Mouse (Mus musculus) heart, embryonic 12.5 days (tissue): ENCODE data around the gene Tnni3k. TPM values are rescaled to one million over a fixed set of nuclear protein-coding genes. Genes with fewer than 3 reads are reported as not detected.

Experiments used
- ATAC-seq: fragments of 200-750 bp; cut with Nextera tagmentation; 2 replicates; pipeline ENCODE4 v1.8.0; 2017; ENCODE audit warnings: moderate TSS enrichment, moderate library complexity; ENCODE audit not compliant: insufficient number of reproducible peaks, low FRiP score
- H3K27ac ChIP-seq: fragments of 300-500 bp; sonication (generic); 2 replicates; pipeline ENCODE4 v1.5.1; 2016; ENCODE audit warnings: mild to moderate bottlenecking, moderate library complexity; ENCODE audit not compliant: poor library complexity, severe bottlenecking
- H3K27me3 ChIP-seq: fragments of 300-500 bp; sonication (generic); replicated peaks from 2 replicates; pipeline ENCODE4 v1.6.1; 2016; ENCODE audit warnings: mild to moderate bottlenecking, moderate library complexity
- H3K36me3 ChIP-seq: fragments of 300-500 bp; sonication (generic); 2 replicates; pipeline ENCODE4 v1.6.1; 2016; ENCODE audit warnings: mild to moderate bottlenecking, moderate library complexity
- H3K4me1 ChIP-seq: fragments of 300-500 bp; sonication (generic); replicated peaks from 2 replicates; pipeline ENCODE4 v1.6.1; 2016; ENCODE audit warnings: mild to moderate bottlenecking
- H3K4me2 ChIP-seq: fragments of 300-500 bp; sonication (generic); 2 replicates; pipeline ENCODE4 v1.6.1; 2016; ENCODE audit warnings: mild to moderate bottlenecking, moderate library complexity
- H3K4me3 ChIP-seq: fragments of 300-500 bp; sonication (generic); 2 replicates; pipeline ENCODE4 v1.5.1; 2016; ENCODE audit warnings: mild to moderate bottlenecking
- H3K9ac ChIP-seq: fragments of 300-500 bp; sonication (generic); 2 replicates; pipeline ENCODE4 v1.6.1; 2016; ENCODE audit warnings: mild to moderate bottlenecking, moderate library complexity
- H3K9me3 ChIP-seq: fragments of 300-500 bp; sonication (generic); replicated peaks from 2 replicates; pipeline ENCODE4 v1.6.1; 2016; ENCODE audit warnings: mild to moderate bottlenecking, moderate library complexity
- WGBS: fragments of 180-500 bp; shearing (Covaris S2); methylation state at CpG from one replicate; pipeline ENCODE4 v1.1.7; 2016; 5-methylcytosine and 5-hydroxymethylcytosine counted together
- polyA plus RNA-seq: library from polyadenylated mRNA; unstranded; fragments of >200 nt; fragmentation: Nextera tagmentation; extraction: Ambion mirVana; gene quantifications from 2 replicates; pipeline ENCODE4 v1.2.1, GENCODE M21; 2016

Tnni3k gene
- polyA plus RNA-seq, 1 experiment from 2014 or later: 43.5 TPM

DNA sequence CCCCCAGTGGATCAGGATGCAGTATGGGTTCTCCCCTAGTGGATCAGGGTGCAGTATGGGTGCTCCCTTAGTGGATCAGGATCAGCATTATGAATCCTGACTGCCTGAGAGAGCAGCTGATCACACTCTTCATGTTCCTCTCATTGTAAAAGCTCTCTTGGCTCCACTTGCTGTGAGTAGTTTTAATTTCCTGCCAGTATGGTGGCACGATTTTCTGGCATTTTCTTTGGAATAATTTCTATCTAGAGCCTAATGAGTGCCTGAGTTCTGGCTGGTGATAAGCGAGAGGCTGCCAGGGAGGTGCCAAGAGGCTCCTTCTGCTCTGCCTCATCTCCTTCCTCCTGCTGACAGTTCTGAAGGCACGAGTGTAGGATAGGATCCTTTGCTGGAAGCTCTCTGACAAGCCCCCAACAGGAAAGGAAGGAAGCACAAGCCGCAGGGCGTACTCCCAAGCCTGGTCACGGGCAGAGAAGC is 109.5 kb downstream of the Tnni3k start:
- peaks cover 14% of the 10 kb centered on the region; the same call in 1 of the 2 replicates for H3K36me3 ChIP-seq
- H3K27ac ChIP-seq: no peak overlapping the region
- H3K4me3 ChIP-seq: no peak overlapping the region
- ATAC-seq: no peak
- no peaks in the 10 kb centered on the region for H3K4me1 ChIP-seq
- no peaks in the 10 kb centered on the region for H3K27me3 ChIP-seq
- no peak overlapping the region for H3K4me2 ChIP-seq
- H3K9me3 ChIP-seq: no peaks in the 10 kb centered on the region
- WGBS: 47% methylated on average over 6 of the region's 6 CpGs
- H3K9ac ChIP-seq: no peak overlapping the region

- H3K9ac ChIP-seq: no peak overlapping the region
- peaks cover 10% of the 10 kb centered on the region; the same call in 1 of the 2 replicates for H3K36me3 ChIP-seq
- WGBS: 70% methylated on average over 8 of the region's 8 CpGs
- no peak overlapping the region for H3K27ac ChIP-seq
- H3K9me3 ChIP-seq: no peaks in the 10 kb centered on the region
- no peak overlapping the region for H3K4me3 ChIP-seq
- H3K27me3 ChIP-seq: no peaks in the 10 kb centered on the region
- H3K4me1 ChIP-seq: no peaks in the 10 kb centered on the region
- no peak for ATAC-seq
- H3K4me2 ChIP-seq: no peak overlapping the region
Observed at GRCm38 (mm10) chr3:154927757-154928156, 127.5 kb downstream of the Tnni3k start.

- H3K4me2 ChIP-seq: no peak overlapping the region
- no peaks in the 10 kb centered on the region for H3K27me3 ChIP-seq
- H3K4me3 ChIP-seq: no peak overlapping the region
- H3K4me1 ChIP-seq: no peaks in the 10 kb centered on the region
- no peak overlapping the region for H3K27ac ChIP-seq
- H3K36me3 ChIP-seq: peaks cover 6% of the 10 kb centered on the region; the same call in 1 of the 2 replicates
- no peak overlapping the region for H3K9ac ChIP-seq
- ATAC-seq: no peak
- no peaks in the 10 kb centered on the region for H3K9me3 ChIP-seq
- WGBS: 84% methylated on average over 8 of the region's 8 CpGs
Observed at GRCm38 (mm10) chr3:154924936-154925335, 130.3 kb downstream of the Tnni3k start.

DNA sequence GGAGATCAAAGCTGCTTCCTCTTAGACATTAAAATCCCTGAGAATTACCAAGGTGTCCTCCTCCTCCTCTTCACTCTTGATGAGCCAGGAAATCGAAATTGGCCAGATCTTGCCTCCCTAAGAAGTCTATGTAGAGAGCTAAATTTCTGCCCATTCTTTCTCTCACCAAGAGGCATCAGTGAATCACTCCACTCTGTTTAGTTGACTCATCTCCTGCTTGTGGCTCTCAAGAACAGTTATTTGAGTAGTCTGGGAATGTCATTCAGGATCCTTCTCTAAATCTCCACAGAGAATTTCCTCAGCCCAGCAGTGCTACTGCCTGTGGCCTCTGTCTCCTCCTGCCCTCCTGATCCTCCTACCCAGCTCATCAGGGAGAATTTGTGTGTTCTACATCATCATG is 139.6 kb downstream of the Tnni3k start:
- ATAC-seq: no peak
- Histone ChIP-seq H3K9ac (no peak overlapping the region), H3K27me3 (no peaks in the 10 kb centered on the region), H3K9me3 (no peaks in the 10 kb centered on the region), H3K4me1 (no peaks in the 10 kb centered on the region), H3K27ac (no peak overlapping the region), H3K36me3 (peaks cover 4% of the 10 kb centered on the region; the same call in 1 of the 2 replicates), H3K4me3 (no peak overlapping the region), H3K4me2 (no peak overlapping the region)
- 71% methylated on average over 1 of the region's 1 CpGs for WGBS

DNA sequence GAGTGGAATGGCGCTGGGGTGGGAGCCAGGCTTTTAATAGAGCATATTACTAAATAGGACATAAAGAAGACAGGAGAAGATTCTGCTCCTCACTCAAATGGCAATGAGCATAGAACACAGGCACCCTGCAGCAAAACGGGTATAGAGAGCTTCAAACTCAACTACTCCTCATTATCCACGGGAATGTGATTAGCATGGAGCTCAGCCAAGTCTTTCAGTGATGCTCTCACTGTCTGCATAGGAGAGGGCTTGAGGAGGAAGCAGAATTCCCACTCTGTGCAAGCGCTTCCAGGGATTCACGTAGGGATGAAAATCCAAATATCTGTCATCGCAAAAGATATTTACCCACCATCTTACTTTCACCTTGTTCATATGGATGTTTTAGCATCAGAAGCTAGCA is 141.6 kb downstream of the Tnni3k start:
- peaks cover 4% of the 10 kb centered on the region; the same call in 1 of the 2 replicates for H3K36me3 ChIP-seq
- H3K9ac ChIP-seq: no peak overlapping the region
- ATAC-seq: no peak

GRCm38 (mm10) chr3:154896737-154897136 is 158.5 kb downstream of the Tnni3k start:
- Histone ChIP-seq H3K9ac (no peak overlapping the region), H3K27ac (no peak overlapping the region), H3K9me3 (no peaks in the 10 kb centered on the region), H3K4me2 (no peak overlapping the region), H3K4me3 (no peak overlapping the region), H3K4me1 (peaks cover 7% of the 10 kb centered on the region; the same call in 1 of the 2 replicates), H3K27me3 (no peaks in the 10 kb centered on the region; the same call in 1 of the 2 replicates), H3K36me3 (0 out of 2 replicates have a peak, but pooled peaks cover 2% of the 10 kb centered on the region)
- WGBS: 67% methylated on average over 7 of the region's 7 CpGs
- no peak for ATAC-seq

More for the DNA sequence above, 141.6 kb downstream of the Tnni3k start:
- Histone ChIP-seq H3K4me1 (no peaks in the 10 kb centered on the region), H3K9me3 (no peaks in the 10 kb centered on the region), H3K4me2 (no peak overlapping the region), H3K4me3 (no peak overlapping the region), H3K27me3 (no peaks in the 10 kb centered on the region), H3K27ac (no peak overlapping the region)
- 78% methylated on average over 6 of the region's 6 CpGs for WGBS

- no peak overlapping the region for H3K4me2 ChIP-seq
- WGBS: 65% methylated on average over 3 of the region's 3 CpGs
- H3K9ac ChIP-seq: no peak overlapping the region
- no peak for ATAC-seq
- H3K4me1 ChIP-seq: peaks cover 7% of the 10 kb centered on the region; the same call in 1 of the 2 replicates
- H3K9me3 ChIP-seq: no peaks in the 10 kb centered on the region
- no peak overlapping the region for H3K27ac ChIP-seq
- no peaks in the 10 kb centered on the region; the same call in 1 of the 2 replicates for H3K27me3 ChIP-seq
- H3K4me3 ChIP-seq: no peak overlapping the region
- no peaks in the 10 kb centered on the region; the same call in 1 of the 2 replicates for H3K36me3 ChIP-seq
Observed at GRCm38 (mm10) chr3:154893225-154893624, 162.0 kb downstream of the Tnni3k start.

GRCm38 (mm10) chr3:154885452-154885851 is 169.8 kb downstream of the Tnni3k start:
- Histone ChIP-seq H3K4me1 (peaks cover 26% of the 10 kb centered on the region), H3K4me2 (peak overlapping the region; percentile 12; the same call in 1 of the 2 replicates), H3K27me3 (no peaks in the 10 kb centered on the region), H3K9ac (no peak overlapping the region), H3K4me3 (no peak overlapping the region), H3K9me3 (no peaks in the 10 kb centered on the region), H3K36me3 (no peaks in the 10 kb centered on the region; the same call in 1 of the 2 replicates), H3K27ac (no peak overlapping the region)
- peak; percentile 59; the same call in 1 of the 2 replicates for ATAC-seq
- 19% methylated on average over 5 of the region's 5 CpGs for WGBS

GRCm38 (mm10) chr3:154885048-154885447 is 170.2 kb downstream of the Tnni3k start:
- peaks cover 30% of the 10 kb centered on the region for H3K4me1 ChIP-seq
- peak overlapping the region; percentile 12; the same call in 1 of the 2 replicates for H3K9ac ChIP-seq
- H3K36me3 ChIP-seq: no peaks in the 10 kb centered on the region; the same call in 1 of the 2 replicates
- no peak for ATAC-seq
- 13% methylated on average over 5 of the region's 5 CpGs for WGBS
- H3K9me3 ChIP-seq: no peaks in the 10 kb centered on the region
- no peak overlapping the region for H3K27ac ChIP-seq
- H3K4me2 ChIP-seq: 0 out of 2 replicates have a peak overlapping the region, but pooled peaks have one; percentile 12
- H3K4me3 ChIP-seq: no peak overlapping the region
- H3K27me3 ChIP-seq: no peaks in the 10 kb centered on the region

DNA sequence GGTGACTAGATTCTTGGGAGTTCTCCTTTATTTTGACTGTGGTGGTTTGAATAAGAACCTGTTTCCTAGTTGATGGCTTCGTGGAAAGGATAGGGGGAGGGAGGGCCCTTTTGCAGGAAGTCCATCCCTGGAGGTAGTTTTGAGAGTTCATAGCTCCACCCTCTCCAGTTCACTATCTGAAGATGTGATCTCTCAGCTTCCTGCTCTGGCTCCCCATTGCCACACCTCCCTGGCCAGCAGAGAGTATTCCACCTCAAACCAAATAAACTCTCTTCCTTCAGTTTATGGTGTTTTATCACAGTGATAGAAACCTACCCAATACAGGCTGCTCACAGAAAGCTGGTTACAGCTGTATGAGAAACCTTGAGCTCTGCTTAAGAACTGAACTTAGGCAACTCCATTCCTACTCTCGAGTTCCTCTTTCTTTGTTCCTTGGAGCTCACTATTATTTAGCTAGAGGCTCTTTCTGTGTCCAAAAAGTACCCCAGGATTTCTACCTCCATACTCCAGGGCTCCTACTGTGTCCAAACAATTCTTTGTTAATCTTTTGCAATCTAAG is 173.7 kb downstream of the Tnni3k start:
- Histone ChIP-seq H3K4me3 (no peak overlapping the region), H3K9me3 (no peaks in the 10 kb centered on the region), H3K4me1 (peaks cover 42% of the 10 kb centered on the region), H3K27ac (no peak overlapping the region), H3K9ac (no peak overlapping the region), H3K27me3 (no peaks in the 10 kb centered on the region), H3K4me2 (no peak overlapping the region), H3K36me3 (no peaks in the 10 kb centered on the region)
- 60% methylated on average over 2 of the region's 2 CpGs for WGBS
- ATAC-seq: no peak

DNA sequence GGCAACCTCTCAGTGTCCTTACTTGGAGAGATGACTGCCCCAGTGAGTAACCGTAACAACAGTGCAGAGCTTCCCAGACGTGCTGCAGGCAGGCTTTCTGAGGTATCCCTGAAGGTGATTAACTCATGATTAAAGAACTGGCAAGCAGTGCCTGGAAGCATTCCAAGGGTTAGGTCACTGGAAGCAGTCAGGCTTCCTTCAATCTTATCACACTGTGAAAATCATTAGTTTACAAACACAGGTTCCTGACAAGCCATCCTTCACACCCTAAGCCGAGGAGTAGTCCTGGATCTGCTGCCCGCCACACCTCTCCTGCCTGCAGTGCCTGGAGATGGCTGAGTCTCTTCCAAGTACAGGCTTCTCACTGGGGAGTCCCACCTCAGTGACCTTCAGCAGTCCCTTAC is 174.7 kb downstream of the Tnni3k start:
- no peak overlapping the region for H3K4me3 ChIP-seq
- no peaks in the 10 kb centered on the region for H3K36me3 ChIP-seq
- no peaks in the 10 kb centered on the region for H3K27me3 ChIP-seq
- H3K9ac ChIP-seq: no peak overlapping the region
- peak overlapping the region; percentile 55; the same call in 1 of the 2 replicates for H3K27ac ChIP-seq
- peak; percentile 61; the same call in 1 of the 2 replicates for ATAC-seq
- 10% methylated on average over 4 of the region's 4 CpGs for WGBS
- no peak overlapping the region; the same call in 1 of the 2 replicates for H3K4me2 ChIP-seq
- H3K4me1 ChIP-seq: peaks cover 38% of the 10 kb centered on the region
- no peaks in the 10 kb centered on the region for H3K9me3 ChIP-seq
